ENCODE assay signal across 10 mouse cellular contexts in the genomic region with DNA sequence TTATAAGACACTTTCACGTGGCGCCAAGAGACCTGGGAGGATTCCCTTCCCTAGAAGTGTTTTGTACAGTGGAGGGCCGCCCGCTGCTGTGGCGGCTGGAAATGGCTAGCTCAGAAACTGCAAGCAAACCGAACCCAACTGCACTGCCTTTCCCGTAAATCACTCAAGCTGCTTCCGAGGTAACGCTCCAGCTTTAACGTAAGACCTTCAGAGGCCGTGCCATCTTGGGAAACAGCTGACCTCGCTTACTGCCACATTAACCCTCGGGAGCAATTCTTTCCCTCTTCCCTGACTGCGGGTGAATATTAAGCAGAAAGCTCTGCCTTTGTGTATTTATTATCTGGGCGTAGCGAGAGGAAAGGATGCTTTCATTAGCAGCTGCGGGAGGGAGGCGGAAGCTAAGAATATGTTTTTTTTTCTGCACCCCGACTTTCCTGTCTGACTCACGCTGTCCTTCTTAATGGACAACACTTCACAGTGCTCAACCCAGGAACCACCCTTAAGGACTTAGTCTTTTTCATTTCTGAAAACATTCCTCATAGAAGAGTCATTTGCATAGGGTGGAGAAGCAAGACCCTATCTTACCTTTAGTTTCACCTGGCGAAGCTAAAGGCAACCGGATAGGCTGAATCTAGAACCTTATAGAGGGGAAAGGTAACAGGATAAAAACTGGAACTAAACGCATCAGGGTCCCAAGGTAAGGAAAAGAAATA.
DNase-seq lines count a peak whose midpoint lies in the region; ATAC-seq lines count a peak whose summit lies in the region.
"Had no signal": no experiment of that assay in that cellular context is flagged by ENCODE, and none has a peak within 500 bp of the region (broad histone marks: within the 10 kb centered on the region; RNA-seq: fewer than 3 reads in every experiment).

No protein-coding gene starts in this region.

- DNase-seq in ZHBTc4 (ENCODE audit: low read depth, low spot score): peak; percentile 3
- peak; percentile 58 to 59 for DNase-seq in adrenal gland, postnatal 36 days
- no peak for DNase-seq in frontal cortex, postnatal 14 days (ENCODE audit: low spot score in 2 of 2)
- DNase-seq in left cerebral cortex, adult 11 months (ENCODE audit: low spot score): no peak
- DNase-seq in spleen, adult 12 weeks (ENCODE audit: low spot score): no peak
- DNase-seq: cerebellum, postnatal 14 days had no signal

- H3K36me3 ChIP-seq in hindbrain, embryonic 16.5 days (ENCODE audit: control insufficient read depth, insufficient read depth, low read length): no peaks in the 10 kb centered on the region; the same call in 1 of the 2 replicates
- H3K36me3 ChIP-seq in midbrain, embryonic 15.5 days (replicated peaks): no peaks in the 10 kb centered on the region; the same call in 1 of the 2 replicates

- WGBS in hindbrain, embryonic 16.5 days: 26% methylated on average over 23 of the region's 23 CpGs
- WGBS in midbrain, embryonic 15.5 days: 38% methylated on average over 23 of the region's 23 CpGs

- H3K4me1 ChIP-seq in hindbrain, embryonic 16.5 days (ENCODE audit: control insufficient read depth, insufficient read depth, low read depth, low read length): peaks cover 20% of the 10 kb centered on the region
- H3K4me1 ChIP-seq in midbrain, embryonic 15.5 days: peaks cover 24% of the 10 kb centered on the region

- peak overlapping the region; percentile 45 for H3K4me2 ChIP-seq in hindbrain, embryonic 16.5 days (ENCODE audit: low read length)
- H3K4me2 ChIP-seq in midbrain, embryonic 15.5 days: peak overlapping the region; percentile 30
- H3K4me2 ChIP-seq: limb, embryonic 12.5 days had no signal

- ATAC-seq in hindbrain, embryonic 16.5 days: peak; percentile 55
- peak; percentile 45; the same call in 1 of the 2 replicates for ATAC-seq in midbrain, embryonic 15.5 days (replicated peaks)

- no peaks in the 10 kb centered on the region for H3K27me3 ChIP-seq in hindbrain, embryonic 16.5 days (replicated peaks; ENCODE audit: control insufficient read depth, insufficient read depth, low read length)
- H3K27me3 ChIP-seq in midbrain, embryonic 15.5 days (replicated peaks): no peaks in the 10 kb centered on the region
- H3K27me3 ChIP-seq: limb, embryonic 12.5 days had no signal

- no peaks in the 10 kb centered on the region for H3K9me3 ChIP-seq in hindbrain, embryonic 16.5 days (ENCODE audit: control insufficient read depth, low read length)
- no peaks in the 10 kb centered on the region for H3K9me3 ChIP-seq in midbrain, embryonic 15.5 days
- H3K9me3 ChIP-seq: heart, embryonic 10.5 days; limb, embryonic 12.5 days had no signal

- H3K27ac ChIP-seq in hindbrain, embryonic 16.5 days (ENCODE audit: low read depth, low read length): peak overlapping the region; percentile 66
- H3K27ac ChIP-seq in midbrain, embryonic 15.5 days: peak overlapping the region; percentile 71
- H3K27ac ChIP-seq: limb, embryonic 12.5 days had no signal

- H3K4me3 ChIP-seq in hindbrain, embryonic 16.5 days (ENCODE audit: low read length): peak overlapping the region; percentile 24
- H3K4me3 ChIP-seq in midbrain, embryonic 15.5 days: no peak overlapping the region
- H3K4me3 ChIP-seq: heart, embryonic 10.5 days; limb, embryonic 12.5 days had no signal

- peak overlapping the region; percentile 58; the same call in 1 of the 2 replicates for H3K9ac ChIP-seq in hindbrain, embryonic 16.5 days (ENCODE audit: low read depth, low read length)
- H3K9ac ChIP-seq in midbrain, embryonic 15.5 days: 0 out of 2 replicates have a peak overlapping the region, but pooled peaks have one; percentile 21
- H3K9ac ChIP-seq: limb, embryonic 12.5 days had no signal

Comparison
In these comparisons a context has a peak if more than half of its experiments do, and no peak if none do; other contexts are left out.
1. DNase-seq: peak in ZHBTc4 (single experiment) and adrenal gland, postnatal 36 days (2 of 2); none in frontal cortex, postnatal 14 days (0 of 2), left cerebral cortex, adult 11 months (single experiment) and spleen, adult 12 weeks (single experiment).